Mouse (Mus musculus) megakaryocyte-erythroid progenitor cell, adult 5-6 weeks (primary cell): ENCODE measurements at regions not wholly inside any gene's neighbourhood (a gene's known extent, or its start where the extent isn't known, plus 50 kb on each side); places are given as distances from the start of the nearest gene placed in this dataset.

Source experiments
- ATAC-seq: replicated peaks from 2 replicates; pipeline ENCODE4 v1.8.0; 2016; ENCODE audit warnings: mild to moderate bottlenecking, inconsistent platforms; ENCODE audit not compliant: severe bottlenecking, poor library complexity, low FRiP score, low TSS enrichment

- ATAC-seq = no peak
Measured at GRCm38 (mm10) chr13:45208540-45209197, 130.2 kb downstream of the Gm9817 start.

GRCm38 (mm10) chr13:45211241-45211640 is 132.7 kb downstream of the Gm9817 start:
- ATAC-seq = no peak

GRCm38 (mm10) chr13:45213116-45213834 is 134.8 kb downstream of the Gm9817 start:
- ATAC-seq = no peak

- no peak for ATAC-seq
Measured at GRCm38 (mm10) chr13:45218251-45218650, 139.8 kb downstream of the Gm9817 start.

GRCm38 (mm10) chr13:45219671-45220070 is 141.2 kb downstream of the Gm9817 start:
- no peak for ATAC-seq

GRCm38 (mm10) chr13:45230804-45231203 is 152.3 kb downstream of the Gm9817 start:
- no peak for ATAC-seq

GRCm38 (mm10) chr13:45235236-45235635 is 154.3 kb upstream of the Mylip start:
- no peak for ATAC-seq

- ATAC-seq = no peak
Measured at GRCm38 (mm10) chr13:45238258-45238657, 151.3 kb upstream of the Mylip start.

- ATAC-seq = no peak
Measured at GRCm38 (mm10) chr13:45239153-45239552, 150.4 kb upstream of the Mylip start.

GRCm38 (mm10) chr13:45240009-45240653 is 149.4 kb upstream of the Mylip start:
- no peak for ATAC-seq

- no peak for ATAC-seq
Measured at GRCm38 (mm10) chr13:45242261-45242660, 147.3 kb upstream of the Mylip start.

- no peak for ATAC-seq
Measured at GRCm38 (mm10) chr13:45242750-45243149, 146.8 kb upstream of the Mylip start.

- ATAC-seq = no peak
Measured at GRCm38 (mm10) chr13:45245651-45246050, 143.9 kb upstream of the Mylip start.

GRCm38 (mm10) chr13:45246341-45246740 is 143.2 kb upstream of the Mylip start:
- ATAC-seq = no peak

- ATAC-seq = no peak
Measured at GRCm38 (mm10) chr13:45250028-45250427, 139.5 kb upstream of the Mylip start.

- no peak for ATAC-seq
Measured at GRCm38 (mm10) chr13:45251068-45251467, 138.5 kb upstream of the Mylip start.

- no peak for ATAC-seq
Measured at GRCm38 (mm10) chr13:45252126-45252525, 137.4 kb upstream of the Mylip start.

- no peak for ATAC-seq
Measured at GRCm38 (mm10) chr13:45253221-45253620, 136.3 kb upstream of the Mylip start.

GRCm38 (mm10) chr13:45255277-45255676 is 134.3 kb upstream of the Mylip start:
- ATAC-seq = no peak

GRCm38 (mm10) chr13:45262011-45262410 is 127.5 kb upstream of the Mylip start:
- ATAC-seq = no peak
